Mouse (Mus musculus): ENCODE measurements at regions not wholly inside any gene's neighbourhood (a gene's known extent, or its start where the extent isn't known, plus 50 kb on each side); places are given as distances from the start of the nearest gene placed in this dataset.

DNA sequence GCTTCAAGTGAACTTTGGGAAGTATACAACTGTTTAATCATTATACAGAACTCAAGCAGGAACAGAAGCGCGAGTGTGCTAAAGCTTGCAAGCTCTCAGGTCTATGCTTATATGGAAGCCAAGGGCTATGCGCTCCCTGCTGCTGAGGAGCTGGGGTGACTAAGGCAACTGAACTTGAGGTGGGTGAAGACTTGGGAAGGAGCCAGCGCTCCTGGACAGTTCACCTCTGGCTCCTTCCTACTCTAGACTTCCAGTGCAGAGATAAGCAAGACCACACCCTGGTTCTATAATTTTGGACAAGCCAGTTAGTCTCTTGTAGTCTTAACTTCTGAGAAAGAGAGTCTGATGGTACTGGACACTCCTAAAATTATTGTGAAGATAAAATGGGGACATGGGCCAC is 55.3 kb upstream of the Slc2a1 start:
- Histone ChIP-seq H3K9me3 (ENCODE audit: low read length) (no peaks in the 10 kb centered on the region), H3K27me3 (ENCODE audit: insufficient read depth, low read length) (no peaks in the 10 kb centered on the region), H3K4me3 (replicated peaks; ENCODE audit: low read length) (no peak overlapping the region), H3K4me1 (replicated peaks; ENCODE audit: low read depth, low read length) (peaks cover 62% of the 10 kb centered on the region), H3K36me3 (ENCODE audit: insufficient read depth, low read length) (peaks cover 31% of the 10 kb centered on the region)
- TF ChIP-seq POU5F1 (IDR thresholded peaks at IDR 0.05; ENCODE audit: borderline replicate concordance, low read length) (no peak), CTCF (conservative IDR thresholded peaks at IDR 0.05; ENCODE audit: low read length) (no peak), NANOG (IDR thresholded peaks at IDR 0.05; ENCODE audit: borderline replicate concordance, low read length) (no peak)

DNA sequence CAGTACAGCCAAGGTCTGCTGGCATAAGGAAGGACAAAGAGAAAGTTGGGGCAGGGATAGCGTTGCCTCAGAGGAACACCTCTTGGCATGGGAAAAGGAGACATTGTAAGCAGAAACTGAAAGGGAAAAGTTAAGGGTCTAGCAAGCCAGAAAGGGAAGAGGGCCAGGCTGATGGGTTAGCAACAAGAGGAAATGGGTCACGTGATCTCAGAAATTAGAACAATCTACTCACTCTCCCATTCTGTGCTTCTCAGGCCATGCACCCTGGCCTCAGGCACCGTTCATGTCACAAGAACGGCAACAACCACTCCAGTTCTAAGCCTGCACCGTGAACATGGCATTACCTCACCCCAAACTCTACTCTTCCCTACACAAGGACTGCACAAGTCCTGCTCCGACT is 54.8 kb upstream of the Slc2a1 start:
- Histone ChIP-seq H3K4me1 (replicated peaks; ENCODE audit: low read depth, low read length) (peaks cover 60% of the 10 kb centered on the region), H3K27me3 (ENCODE audit: insufficient read depth, low read length) (no peaks in the 10 kb centered on the region), H3K36me3 (ENCODE audit: insufficient read depth, low read length) (peaks cover 36% of the 10 kb centered on the region), H3K9me3 (ENCODE audit: low read length) (no peaks in the 10 kb centered on the region), H3K4me3 (replicated peaks; ENCODE audit: low read length) (no peak overlapping the region)
- TF ChIP-seq NANOG (IDR thresholded peaks at IDR 0.05; ENCODE audit: borderline replicate concordance, low read length) (no peak), CTCF (conservative IDR thresholded peaks at IDR 0.05; ENCODE audit: low read length) (no peak), POU5F1 (IDR thresholded peaks at IDR 0.05; ENCODE audit: borderline replicate concordance, low read length) (no peak)

DNA sequence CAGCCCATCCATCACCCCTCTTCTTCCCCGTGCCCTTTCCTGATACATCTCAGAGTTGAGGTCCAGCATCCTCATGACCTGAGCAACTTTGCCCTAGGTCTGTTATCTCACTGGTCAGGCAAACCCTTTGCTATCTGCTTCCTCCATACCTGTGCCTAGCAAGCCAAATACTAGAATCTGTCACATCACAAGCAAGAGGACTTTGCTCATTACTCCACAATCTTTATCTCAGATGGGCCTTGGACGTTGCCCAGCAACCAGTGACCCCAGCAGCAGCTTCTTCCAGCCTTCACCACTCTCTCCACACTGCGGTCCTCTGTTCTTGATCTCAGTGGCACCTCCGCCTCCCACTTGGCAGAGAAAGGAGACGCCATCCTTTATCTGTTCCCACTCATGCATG is 54.4 kb upstream of the Slc2a1 start:
- TF ChIP-seq NANOG (IDR thresholded peaks at IDR 0.05; ENCODE audit: borderline replicate concordance, low read length) (no peak), CTCF (conservative IDR thresholded peaks at IDR 0.05; ENCODE audit: low read length) (no peak), POU5F1 (IDR thresholded peaks at IDR 0.05; ENCODE audit: borderline replicate concordance, low read length) (no peak)
- H3K36me3 ChIP-seq (ENCODE audit: insufficient read depth, low read length), result peaks cover 38% of the 10 kb centered on the region
- H3K4me1 ChIP-seq (replicated peaks; ENCODE audit: low read depth, low read length), result peaks cover 58% of the 10 kb centered on the region
- no peak overlapping the region for H3K4me3 ChIP-seq (replicated peaks; ENCODE audit: low read length)
- H3K9me3 ChIP-seq (ENCODE audit: low read length), result no peaks in the 10 kb centered on the region
- no peaks in the 10 kb centered on the region for H3K27me3 ChIP-seq (ENCODE audit: insufficient read depth, low read length)

DNA sequence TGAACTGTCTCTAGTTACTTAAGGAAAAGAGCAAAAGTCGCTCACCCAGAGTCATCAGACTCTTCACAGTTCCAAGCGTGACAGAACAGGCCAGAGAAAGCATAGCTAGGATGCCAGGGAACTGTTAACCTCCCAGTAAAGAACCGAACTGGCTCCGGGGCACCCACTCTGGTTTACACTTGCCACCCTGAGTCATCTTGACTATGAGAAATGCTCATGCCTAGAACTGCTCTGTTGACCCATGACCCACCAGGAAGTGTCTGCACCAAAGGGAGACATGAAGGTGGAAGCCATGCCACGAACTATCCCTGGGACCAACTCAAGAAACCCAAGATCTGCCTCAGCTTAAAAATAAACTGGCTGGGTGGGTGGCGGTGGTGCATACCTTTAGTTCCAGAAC is 51.3 kb upstream of the Slc2a1 start:
- Histone ChIP-seq H3K4me1 (replicated peaks; ENCODE audit: low read depth, low read length) (peaks cover 42% of the 10 kb centered on the region), H3K4me3 (replicated peaks; ENCODE audit: low read length) (no peak overlapping the region), H3K9me3 (ENCODE audit: low read length) (no peaks in the 10 kb centered on the region), H3K27me3 (ENCODE audit: insufficient read depth, low read length) (no peaks in the 10 kb centered on the region), H3K36me3 (ENCODE audit: insufficient read depth, low read length) (peaks cover 57% of the 10 kb centered on the region)
- TF ChIP-seq CTCF (conservative IDR thresholded peaks at IDR 0.05; ENCODE audit: low read length) (no peak), NANOG (IDR thresholded peaks at IDR 0.05; ENCODE audit: borderline replicate concordance, low read length) (no peak), POU5F1 (IDR thresholded peaks at IDR 0.05; ENCODE audit: borderline replicate concordance, low read length) (no peak)

DNA sequence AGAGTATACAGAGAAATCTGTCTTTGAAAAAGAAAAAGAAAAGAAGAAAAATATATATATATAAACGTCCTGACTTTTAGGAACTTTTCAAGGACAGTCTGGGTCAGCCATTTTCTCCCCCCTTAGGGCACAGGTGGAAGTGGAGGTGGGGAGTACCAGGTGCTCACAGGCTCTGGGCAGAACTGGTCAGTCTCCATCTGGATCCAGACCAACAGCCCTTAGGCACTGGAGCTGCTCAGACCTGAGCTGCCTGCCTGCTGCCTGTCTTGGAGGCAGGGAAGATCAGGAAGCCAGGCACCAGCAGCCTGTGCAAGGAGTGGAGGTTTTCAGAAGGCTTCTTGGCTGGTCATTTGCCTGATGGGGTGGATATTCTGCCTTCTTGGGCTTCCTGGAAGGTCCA is 50.7 kb upstream of the Slc2a1 start:
- TF ChIP-seq CTCF (conservative IDR thresholded peaks at IDR 0.05; ENCODE audit: low read length) (no peak), POU5F1 (IDR thresholded peaks at IDR 0.05; ENCODE audit: borderline replicate concordance, low read length) (no peak), NANOG (IDR thresholded peaks at IDR 0.05; ENCODE audit: borderline replicate concordance, low read length) (no peak)
- H3K9me3 ChIP-seq (ENCODE audit: low read length), result no peaks in the 10 kb centered on the region
- peaks cover 39% of the 10 kb centered on the region for H3K4me1 ChIP-seq (replicated peaks; ENCODE audit: low read depth, low read length)
- H3K27me3 ChIP-seq (ENCODE audit: insufficient read depth, low read length), result no peaks in the 10 kb centered on the region
- peaks cover 57% of the 10 kb centered on the region for H3K36me3 ChIP-seq (ENCODE audit: insufficient read depth, low read length)
- H3K4me3 ChIP-seq (replicated peaks; ENCODE audit: low read length), result no peak overlapping the region
